Mouse (Mus musculus) telencephalon, adult 2 months (tissue): ENCODE data around the gene Hist1h2ao.
"Not testable (repeated sequence)": the region's sequence is repeated elsewhere in the genome, so short reads cannot be mapped to it uniquely, and the experiment has no call there.

Experiments
- DNase-seq: peaks from one replicate; pipeline ENCODE4 v3.0.0-alpha.2; 2011; ENCODE audit warnings: low read depth, low spot score

The Hist1h2ao gene

GRCm38 (mm10) chr13:21810073-21810472 is at the start of gene Hist1h2ao, which contains the start of gene Hist1h2bq:
Hist1h2ao (plus strand) TSS chr13:21810465.
Hist1h2bq (minus strand) TSS chr13:21810197.
- not testable (repeated sequence) for DNase-seq

- peak; percentile 93 for DNase-seq
These were observed 31.2 kb upstream of the Hist1h2ao start for GRCm38 (mm10) chr13:21778814-21779766.

GRCm38 (mm10) chr13:21779767-21780731 is 30.2 kb upstream of the Hist1h2ao start, which contains the start of gene Hist1h1b:
Hist1h1b (minus strand) TSS chr13:21780625.
- peak; percentile 31 for DNase-seq

GRCm38 (mm10) chr13:21781021-21781555 is 29.2 kb upstream of the Hist1h2ao start:
- no peak for DNase-seq

GRCm38 (mm10) chr13:21781639-21782038 is 28.6 kb upstream of the Hist1h2ao start:
- no peak for DNase-seq

GRCm38 (mm10) chr13:21782361-21783254 is 27.7 kb upstream of the Hist1h2ao start:
- DNase-seq: peak; percentile 5

GRCm38 (mm10) chr13:21783255-21783617 is 27.0 kb upstream of the Hist1h2ao start, which contains the start of gene Hist1h3i:
Hist1h3i (minus strand) TSS chr13:21783370.
- DNase-seq: peak; percentile 94

- DNase-seq: peak; percentile 26
These were observed 26.5 kb upstream of the Hist1h2ao start for GRCm38 (mm10) chr13:21783734-21784161.

- no peak for DNase-seq
These were observed 26.0 kb upstream of the Hist1h2ao start for GRCm38 (mm10) chr13:21784311-21784710.

- DNase-seq: no peak
These were observed 23.9 kb upstream of the Hist1h2ao start for GRCm38 (mm10) chr13:21786189-21786898.

GRCm38 (mm10) chr13:21786899-21787629 is 23.2 kb upstream of the Hist1h2ao start, which contains the start of the genes Hist1h2an and Hist1h2bp:
Hist1h2an (minus strand) TSS chr13:21787218.
Hist1h2bp (plus strand) TSS chr13:21787461.
- DNase-seq: peak; percentile 98

- DNase-seq: no peak
These were observed 22.3 kb upstream of the Hist1h2ao start for GRCm38 (mm10) chr13:21787760-21788593.

- DNase-seq: no peak
These were observed 20.3 kb upstream of the Hist1h2ao start for GRCm38 (mm10) chr13:21789925-21790324.

- no peak for DNase-seq
These were observed 19.5 kb upstream of the Hist1h2ao start for GRCm38 (mm10) chr13:21790601-21791283.

- DNase-seq: no peak
These were observed 14.7 kb upstream of the Hist1h2ao start for GRCm38 (mm10) chr13:21795584-21795983.

- not testable (repeated sequence) for DNase-seq
These were observed 13.1 kb upstream of the Hist1h2ao start for GRCm38 (mm10) chr13:21797163-21797562.

GRCm38 (mm10) chr13:21803058-21803457 is 7.2 kb upstream of the Hist1h2ao start:
- DNase-seq: not testable (repeated sequence)
